Mouse (Mus musculus): ENCODE results near the gene Dennd4a.

Gene Dennd4a

GRCm38 (mm10) chr9:64940731-64941346, 129.7 kb downstream of the Dennd4a start:
- in situ Hi-C loops (cut with MboI; ENCODE audit: unreplicated experiment in 2 of 2), result loop anchor here (10.0 to 25.0 kb wide), 3 partner anchors 656 to 1029 kb away; partner anchors contain the start of gene Tipin (in 1 of the 2)

GRCm38 (mm10) chr9:64941650-64942049, 130.5 kb downstream of the Dennd4a start:
- in situ Hi-C loops (cut with MboI; ENCODE audit: unreplicated experiment in 2 of 2), result loop anchor here (10.0 to 25.0 kb wide), 3 partner anchors 657 to 1029 kb away; partner anchors contain the start of gene Tipin (in 1 of the 2)

- in situ Hi-C loops (cut with MboI; ENCODE audit: unreplicated experiment in 2 of 2), result loop anchor here (10.0 to 25.0 kb wide), 3 partner anchors 659 to 1032 kb away; partner anchors contain the start of gene Tipin (in 1 of the 2)
These were observed 132.9 kb downstream of the Dennd4a start for GRCm38 (mm10) chr9:64943997-64944396.

DNA sequence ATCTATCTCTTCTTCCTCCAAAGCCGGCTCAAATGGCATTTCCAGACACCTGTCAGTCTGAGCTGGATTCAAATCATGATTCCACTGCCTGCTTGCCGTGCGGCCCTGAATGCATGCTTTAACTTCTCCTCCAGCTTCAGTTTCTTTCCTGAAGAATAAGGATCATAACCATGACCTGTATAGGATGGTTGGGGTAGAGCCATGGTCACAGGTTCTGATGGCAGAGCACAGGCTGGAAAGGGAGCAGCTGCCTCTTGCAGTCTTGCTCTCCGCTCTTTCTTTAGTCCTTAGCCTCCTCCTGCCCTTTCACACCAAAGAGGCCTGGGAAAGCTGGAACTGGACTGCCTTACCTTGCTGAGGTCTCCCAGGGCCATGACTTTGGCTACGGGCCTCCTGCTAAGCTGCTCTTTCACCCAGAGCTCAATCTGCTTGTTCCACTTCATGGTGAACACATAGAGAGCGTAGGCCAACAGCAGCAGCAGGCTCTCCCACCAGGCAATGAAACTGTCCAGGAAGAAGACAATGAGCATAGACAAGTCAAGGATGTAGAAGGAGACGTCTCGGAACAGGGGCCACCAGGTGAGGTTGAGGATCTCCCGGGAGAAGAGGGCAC, 136.4 kb downstream of the Dennd4a start:
- in situ Hi-C loops (cut with MboI; ENCODE audit: unreplicated experiment in 2 of 2), result loop anchor here (10.0 to 25.0 kb wide), 3 partner anchors 663 to 1035 kb away; partner anchors contain the start of gene Tipin (in 1 of the 2)

- in situ Hi-C loops (cut with MboI; ENCODE audit: unreplicated experiment in 2 of 2), result loop anchor here in 1 of 2 experiments (10.0 kb wide), 1 partner anchor 816 kb away; no protein-coding TSS in a partner anchor
These were observed 140.1 kb downstream of the Dennd4a start, which contains the start of gene Slc24a1 for GRCm38 (mm10) chr9:64951161-64951657. Gene Slc24a1, minus strand, starts transcription at chr9:64951607.

GRCm38 (mm10) chr9:64952055-64952454, 140.9 kb downstream of the Dennd4a start:
- in situ Hi-C loops (cut with MboI; ENCODE audit: unreplicated experiment in 2 of 2), result loop anchor here in 1 of 2 experiments (10.0 kb wide), 1 partner anchor 817 kb away; no protein-coding TSS in a partner anchor

- in situ Hi-C loops (cut with MboI; ENCODE audit: unreplicated experiment in 2 of 2), result loop anchor here in 1 of 2 experiments (10.0 kb wide), 1 partner anchor 818 kb away; no protein-coding TSS in a partner anchor
These were observed 142.1 kb downstream of the Dennd4a start for GRCm38 (mm10) chr9:64953190-64953589.

- in situ Hi-C loops (cut with MboI; ENCODE audit: unreplicated experiment in 2 of 2), result loop anchor here in 1 of 2 experiments (5.0 to 10.0 kb wide), 2 partner anchors 609 to 822 kb away; no protein-coding TSS in a partner anchor
These were observed 145.2 kb downstream of the Dennd4a start for GRCm38 (mm10) chr9:64956337-64956736.

- in situ Hi-C loops (cut with MboI; ENCODE audit: unreplicated experiment in 2 of 2), result loop anchor here in 1 of 2 experiments (5.0 to 10.0 kb wide), 2 partner anchors 610 to 822 kb away; no protein-coding TSS in a partner anchor
These were observed 146.1 kb downstream of the Dennd4a start for GRCm38 (mm10) chr9:64957276-64957675.

- in situ Hi-C loops (cut with MboI; ENCODE audit: unreplicated experiment in 2 of 2), result loop anchor here in 1 of 2 experiments (5.0 kb wide), 1 partner anchor 678 kb away; the partner anchor contains the start of gene Tipin
These were observed 149.2 kb downstream of the Dennd4a start, which contains the start of gene Ints14 for GRCm38 (mm10) chr9:64960117-64960977. Gene Ints14, plus strand, starts transcription at chr9:64960905.

DNA sequence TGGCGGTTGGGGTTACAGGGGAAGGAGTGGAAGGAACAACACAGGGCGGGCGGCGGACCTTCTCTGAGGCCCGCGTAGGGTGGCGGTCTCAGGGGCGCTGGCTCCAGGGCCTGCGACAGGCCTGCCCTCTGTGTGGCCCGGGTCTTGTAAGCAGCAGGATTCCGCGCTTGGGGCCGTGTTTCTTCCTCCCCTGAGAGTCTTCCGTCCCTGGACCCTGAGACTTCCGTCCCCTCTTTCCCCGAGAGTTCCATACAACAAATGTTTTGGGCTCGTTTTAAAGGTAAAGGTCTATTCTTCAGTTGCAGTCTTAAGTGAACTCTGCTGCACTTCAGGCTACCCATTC, 149.8 kb downstream of the Dennd4a start:
- in situ Hi-C loops (cut with MboI; ENCODE audit: unreplicated experiment in 2 of 2), result loop anchor here in 1 of 2 experiments (5.0 kb wide), 1 partner anchor 679 kb away; the partner anchor contains the start of gene Tipin

Measured in v-Abl transformed pro-B cells (cell line).